Mouse (Mus musculus): Measurements from ENCODE around the gene Dnttip2. TPM values are rescaled to one million over a fixed set of nuclear protein-coding genes. Genes with fewer than 3 reads are reported as not detected.

Gene Dnttip2
- polyA plus RNA-seq, 1 experiment from 2014 or later = 42.4 TPM

DNA sequence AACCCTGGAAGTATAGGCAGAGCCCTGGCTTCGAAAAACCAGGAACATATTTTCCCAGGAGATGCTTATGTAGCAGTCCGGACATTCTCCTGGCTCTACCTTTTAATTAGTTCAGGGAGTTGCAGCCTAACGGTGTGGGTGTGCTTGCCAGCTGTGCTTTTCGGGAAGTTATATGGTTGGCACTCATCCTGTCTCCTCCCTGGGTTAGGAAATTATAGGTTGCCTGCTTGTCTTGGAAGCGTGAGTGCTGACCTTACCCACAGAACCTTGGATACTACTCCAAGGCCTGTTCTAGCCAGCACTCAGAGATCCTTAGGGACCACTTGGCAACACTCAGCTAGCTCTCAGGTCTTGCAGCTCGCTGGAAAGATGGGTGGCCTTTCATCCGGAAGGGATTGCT is 59.7 kb downstream of the Dnttip2 start:
- H3K4me3 ChIP-seq (ENCODE audit: low read length) = no peak overlapping the region
- no peaks in the 10 kb centered on the region for H3K36me3 ChIP-seq (ENCODE audit: control insufficient read depth, insufficient read depth)
- no peak overlapping the region for H3K9ac ChIP-seq (ENCODE audit: low read length)
- H3K27ac ChIP-seq (ENCODE audit: low read length) = 0 out of 2 replicates have a peak overlapping the region, but pooled peaks have one; percentile 24
- 46% methylated on average over 7 of the region's 7 CpGs for WGBS
- peaks cover 31% of the 10 kb centered on the region for H3K27me3 ChIP-seq (ENCODE audit: control insufficient read depth, insufficient read depth, low read length)
- no peak for ATAC-seq (replicated peaks; ENCODE audit: extremely low read depth, insufficient read depth, low FRiP score)
- H3K4me1 ChIP-seq (ENCODE audit: control insufficient read depth, insufficient read depth, low read length) = no peaks in the 10 kb centered on the region
- H3K9me3 ChIP-seq (replicated peaks; ENCODE audit: control insufficient read depth, low read length) = no peaks in the 10 kb centered on the region
- H3K4me2 ChIP-seq (ENCODE audit: low read depth, low read length) = no peak overlapping the region

DNA sequence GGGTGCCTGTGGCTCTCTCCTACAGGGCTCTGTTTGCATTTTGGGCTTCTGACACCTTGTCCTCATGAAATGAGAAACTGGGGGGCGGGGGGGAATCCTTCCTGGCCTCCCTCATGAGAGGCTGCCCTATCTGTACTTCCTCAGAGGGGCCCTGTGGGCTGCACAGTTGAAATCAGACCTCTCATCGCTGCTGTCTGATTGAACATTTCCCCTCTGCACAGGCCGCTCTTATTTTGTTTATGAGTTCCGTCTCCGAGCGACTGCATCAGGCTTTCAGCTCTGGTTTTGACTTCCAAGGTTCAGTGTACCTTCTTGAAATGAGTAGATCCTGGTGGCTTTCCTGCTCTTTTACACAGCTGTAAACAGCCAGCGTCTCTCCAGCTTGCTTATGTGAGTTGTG is 60.2 kb downstream of the Dnttip2 start:
- 41% methylated on average over 7 of the region's 7 CpGs for WGBS
- Histone ChIP-seq H3K9me3 (replicated peaks; ENCODE audit: control insufficient read depth, low read length) (no peaks in the 10 kb centered on the region), H3K27ac (ENCODE audit: low read length) (no peak overlapping the region), H3K4me2 (ENCODE audit: low read depth, low read length) (no peak overlapping the region), H3K4me3 (ENCODE audit: low read length) (no peak overlapping the region), H3K27me3 (ENCODE audit: control insufficient read depth, insufficient read depth, low read length) (peaks cover 29% of the 10 kb centered on the region), H3K9ac (ENCODE audit: low read length) (no peak overlapping the region), H3K36me3 (ENCODE audit: control insufficient read depth, insufficient read depth) (no peaks in the 10 kb centered on the region), H3K4me1 (ENCODE audit: control insufficient read depth, insufficient read depth, low read length) (no peaks in the 10 kb centered on the region)
- ATAC-seq (replicated peaks; ENCODE audit: extremely low read depth, insufficient read depth, low FRiP score) = no peak

MicroRNAs encoded within 50 kb of the gene (microRNA counts, 519-probe panel; counts per million panel counts)
- microRNA mmu-miR-760 = 2,159 counts per million, percentile 32 among the panel's probes with 10 or more counts

Small RNA genes lying within 50 kb of the gene (microRNA-seq; reads per million reads assigned to microRNA genes)
- not detected for gene Gm22903
- 25.3 reads per million, percentile 36 among the genes with 10 or more reads in this experiment for gene Mir760

Other genes starting within 250 kb of the Dnttip2 start
- gene Abca4, start 229.9 kb upstream of the Dnttip2 start, polyA plus RNA-seq (2015; fragmentation: Nextera tagmentation; extraction: Ambion mirVana) = 3.4 and 3.5 TPM in 2 replicates
- 52.5 and 59.9 TPM in 2 replicates for gene Gclm, start 28.8 kb upstream of the Dnttip2 start, polyA plus RNA-seq (2015; fragmentation: Nextera tagmentation; extraction: Ambion mirVana)
- gene Bcar3, start 19.7 kb downstream of the Dnttip2 start, polyA plus RNA-seq (2015; fragmentation: Nextera tagmentation; extraction: Ambion mirVana) = 4.2 and 4.5 TPM in 2 replicates